Mouse (Mus musculus): ENCODE measurements at regions not wholly inside any gene's neighbourhood (a gene's known extent, or its start where the extent isn't known, plus 50 kb on each side); places are given as distances from the start of the nearest gene placed in this dataset.
"Not testable (repeated sequence)": the region's sequence is repeated elsewhere in the genome, so short reads cannot be mapped to it uniquely, and the experiment has no call there.

- H3K27ac ChIP-seq; H3K4me3 ChIP-seq (replicated peaks); ATAC-seq; H3K36me3 ChIP-seq; H3K9ac ChIP-seq; H3K4me1 ChIP-seq (replicated peaks); H3K27me3 ChIP-seq (replicated peaks); H3K4me2 ChIP-seq (replicated peaks); H3K9me3 ChIP-seq: not testable (repeated sequence)
- 54% methylated on average over 3 of the region's 3 CpGs for WGBS
Measured at GRCm38 (mm10) chr8:35102102-35102501, 663.5 kb upstream of the Gm19410 start.

DNA sequence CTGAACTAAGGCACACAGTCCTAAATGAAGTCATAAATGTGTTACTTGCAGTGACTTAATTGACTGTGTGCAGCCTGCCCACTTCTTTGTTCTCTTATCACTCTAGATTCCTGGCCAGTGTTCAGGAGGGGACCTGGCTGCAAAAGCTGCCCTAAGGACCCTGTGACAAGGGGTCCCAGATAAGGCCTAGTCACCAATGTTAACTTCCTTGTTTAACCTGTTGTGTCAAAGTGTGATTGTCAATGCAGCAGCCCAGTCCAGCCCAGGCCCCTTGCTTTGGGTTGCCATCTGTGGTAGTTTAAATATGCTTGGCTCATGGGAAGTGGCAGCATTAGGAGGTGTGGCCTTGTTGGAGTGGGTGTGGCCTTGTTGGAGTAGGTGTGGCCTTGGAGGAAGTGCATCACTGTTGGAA, 661.1 kb upstream of the Gm19410 start:
- not testable (repeated sequence) for H3K27ac ChIP-seq; H3K4me1 ChIP-seq (replicated peaks); H3K9ac ChIP-seq; H3K27me3 ChIP-seq (replicated peaks); H3K4me3 ChIP-seq (replicated peaks); H3K4me2 ChIP-seq (replicated peaks); H3K36me3 ChIP-seq; H3K9me3 ChIP-seq
- ATAC-seq: peak; percentile 83

DNA sequence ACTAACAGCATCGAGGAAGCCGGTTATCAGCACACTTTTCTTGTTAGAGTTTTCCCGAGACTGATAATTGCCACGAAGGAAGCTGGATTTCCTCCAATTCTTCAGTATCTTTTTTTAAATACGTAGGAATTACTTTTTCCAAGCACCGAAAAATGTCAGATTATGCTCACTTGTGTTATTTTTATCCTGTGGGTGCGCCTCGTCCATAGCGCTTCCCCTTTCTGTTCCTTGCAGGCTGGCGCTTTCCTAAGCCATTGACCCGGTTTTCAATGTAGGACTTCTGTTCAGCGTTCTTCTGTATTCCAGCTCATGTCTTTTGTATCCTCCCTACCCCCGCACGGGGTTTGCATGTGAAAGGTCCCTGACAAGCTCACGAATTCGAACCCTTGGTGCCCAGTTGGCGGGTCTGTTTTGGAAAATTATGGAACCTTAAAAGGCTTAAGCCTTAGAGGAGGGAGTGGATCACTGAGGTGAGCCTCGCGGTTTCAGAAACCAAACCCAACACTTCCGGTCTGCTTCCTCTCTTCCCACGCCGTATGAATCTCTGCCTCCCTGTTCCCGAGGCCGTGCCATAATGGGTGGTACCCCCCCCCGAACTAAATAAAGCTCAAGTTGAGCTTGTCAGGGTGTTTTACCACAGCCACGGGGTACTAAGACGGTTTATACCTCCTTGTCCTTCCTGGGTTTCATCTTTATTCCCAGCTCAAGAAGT, 655.9 kb upstream of the Gm19410 start:
- Histone ChIP-seq H3K36me3 (no peaks in the 10 kb centered on the region), H3K9ac (no peak overlapping the region), H3K27me3 (replicated peaks) (no peaks in the 10 kb centered on the region), H3K27ac (no peak overlapping the region), H3K9me3 (no peaks in the 10 kb centered on the region), H3K4me3 (replicated peaks) (no peak overlapping the region), H3K4me1 (replicated peaks) (no peaks in the 10 kb centered on the region), H3K4me2 (replicated peaks) (no peak overlapping the region)
- 83% methylated on average over 27 of the region's 27 CpGs for WGBS
- ATAC-seq: no peak

GRCm38 (mm10) chr8:35110286-35110685, 655.3 kb upstream of the Gm19410 start:
- H3K4me1 ChIP-seq (replicated peaks): no peaks in the 10 kb centered on the region
- H3K27ac ChIP-seq: no peak overlapping the region
- no peak overlapping the region for H3K4me3 ChIP-seq (replicated peaks)
- no peaks in the 10 kb centered on the region for H3K27me3 ChIP-seq (replicated peaks)
- H3K9ac ChIP-seq: no peak overlapping the region
- WGBS: 95% methylated on average over 8 of the region's 8 CpGs
- no peak overlapping the region for H3K4me2 ChIP-seq (replicated peaks)
- ATAC-seq: no peak
- H3K36me3 ChIP-seq: no peaks in the 10 kb centered on the region
- no peaks in the 10 kb centered on the region for H3K9me3 ChIP-seq

DNA sequence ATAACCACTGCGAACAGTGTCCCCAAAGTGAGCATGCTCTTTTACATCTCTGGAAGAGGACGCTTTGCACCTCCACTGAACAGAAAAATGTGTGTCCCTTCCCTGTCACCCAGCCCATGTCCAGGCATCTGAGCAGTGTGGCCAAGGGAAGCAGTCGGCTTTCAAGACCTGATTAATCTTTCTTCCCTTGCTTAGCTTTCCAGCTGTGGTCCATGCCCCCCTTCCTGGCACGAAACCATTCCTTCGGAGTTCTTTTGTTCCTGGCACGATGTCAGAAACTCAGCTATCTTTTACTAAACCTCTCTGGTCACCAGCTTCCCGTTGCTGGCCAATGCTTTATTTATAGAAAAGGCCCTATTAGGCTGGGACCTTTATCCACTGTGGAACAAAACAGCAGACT, 654.5 kb upstream of the Gm19410 start:
- no peak overlapping the region for H3K9ac ChIP-seq
- H3K27me3 ChIP-seq (replicated peaks): no peaks in the 10 kb centered on the region
- no peaks in the 10 kb centered on the region for H3K36me3 ChIP-seq
- no peaks in the 10 kb centered on the region for H3K4me1 ChIP-seq (replicated peaks)
- H3K9me3 ChIP-seq: no peaks in the 10 kb centered on the region
- H3K27ac ChIP-seq: no peak overlapping the region
- no peak overlapping the region for H3K4me3 ChIP-seq (replicated peaks)
- 67% methylated on average over 7 of the region's 7 CpGs for WGBS
- no peak overlapping the region for H3K4me2 ChIP-seq (replicated peaks)
- ATAC-seq: no peak

GRCm38 (mm10) chr8:35112591-35113265, 652.9 kb upstream of the Gm19410 start:
- WGBS: 62% methylated on average over 7 of the region's 7 CpGs

GRCm38 (mm10) chr8:35114031-35114430, 651.6 kb upstream of the Gm19410 start:
- Histone ChIP-seq H3K27ac (no peak overlapping the region), H3K9me3 (no peaks in the 10 kb centered on the region), H3K27me3 (replicated peaks) (no peaks in the 10 kb centered on the region), H3K4me2 (replicated peaks) (no peak overlapping the region), H3K36me3 (no peaks in the 10 kb centered on the region), H3K4me3 (replicated peaks) (no peak overlapping the region), H3K9ac (no peak overlapping the region), H3K4me1 (replicated peaks) (no peaks in the 10 kb centered on the region)
- ATAC-seq: no peak
- WGBS: 73% methylated on average over 10 of the region's 10 CpGs

More at GRCm38 (mm10) chr8:35112591-35113265, 652.9 kb upstream of the Gm19410 start:
- peak; percentile 66 for ATAC-seq
- Histone ChIP-seq H3K27me3 (replicated peaks) (no peaks in the 10 kb centered on the region), H3K4me3 (replicated peaks) (no peak overlapping the region), H3K9ac (no peak overlapping the region), H3K36me3 (no peaks in the 10 kb centered on the region), H3K27ac (no peak overlapping the region), H3K4me2 (replicated peaks) (no peak overlapping the region), H3K9me3 (no peaks in the 10 kb centered on the region), H3K4me1 (replicated peaks) (no peaks in the 10 kb centered on the region)

GRCm38 (mm10) chr8:35120612-35121011, 645.0 kb upstream of the Gm19410 start:
- Histone ChIP-seq H3K4me3 (replicated peaks) (no peak overlapping the region), H3K4me2 (replicated peaks) (no peak overlapping the region), H3K27ac (no peak overlapping the region), H3K9me3 (no peaks in the 10 kb centered on the region), H3K4me1 (replicated peaks) (no peaks in the 10 kb centered on the region), H3K27me3 (replicated peaks) (no peaks in the 10 kb centered on the region), H3K9ac (no peak overlapping the region), H3K36me3 (no peaks in the 10 kb centered on the region)
- no peak for ATAC-seq
- WGBS: 70% methylated on average over 5 of the region's 5 CpGs

DNA sequence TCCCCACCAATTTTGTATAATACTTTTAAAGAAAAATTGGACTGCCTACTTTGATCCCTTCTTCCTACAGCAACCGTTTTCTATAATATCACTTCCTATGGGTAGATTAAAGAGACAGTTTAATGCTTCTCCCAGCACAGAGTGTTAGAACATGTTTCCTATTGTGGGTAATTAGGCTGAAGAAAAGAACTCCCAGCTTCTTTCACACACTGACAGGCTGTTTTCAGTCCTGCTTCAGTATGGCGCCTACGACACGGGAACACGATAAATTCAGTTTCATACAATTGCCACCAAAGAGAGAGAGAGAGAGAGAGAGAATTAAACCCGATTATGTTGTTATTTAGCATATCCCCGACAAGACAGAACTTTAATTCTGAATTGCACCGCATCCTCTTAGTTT, 644.5 kb upstream of the Gm19410 start:
- H3K36me3 ChIP-seq: no peaks in the 10 kb centered on the region
- no peaks in the 10 kb centered on the region for H3K9me3 ChIP-seq
- no peaks in the 10 kb centered on the region for H3K27me3 ChIP-seq (replicated peaks)
- no peak overlapping the region for H3K27ac ChIP-seq
- 91% methylated on average over 8 of the region's 8 CpGs for WGBS
- H3K4me1 ChIP-seq (replicated peaks): no peaks in the 10 kb centered on the region
- no peak overlapping the region for H3K4me2 ChIP-seq (replicated peaks)
- no peak overlapping the region for H3K9ac ChIP-seq
- no peak overlapping the region for H3K4me3 ChIP-seq (replicated peaks)
- no peak for ATAC-seq

DNA sequence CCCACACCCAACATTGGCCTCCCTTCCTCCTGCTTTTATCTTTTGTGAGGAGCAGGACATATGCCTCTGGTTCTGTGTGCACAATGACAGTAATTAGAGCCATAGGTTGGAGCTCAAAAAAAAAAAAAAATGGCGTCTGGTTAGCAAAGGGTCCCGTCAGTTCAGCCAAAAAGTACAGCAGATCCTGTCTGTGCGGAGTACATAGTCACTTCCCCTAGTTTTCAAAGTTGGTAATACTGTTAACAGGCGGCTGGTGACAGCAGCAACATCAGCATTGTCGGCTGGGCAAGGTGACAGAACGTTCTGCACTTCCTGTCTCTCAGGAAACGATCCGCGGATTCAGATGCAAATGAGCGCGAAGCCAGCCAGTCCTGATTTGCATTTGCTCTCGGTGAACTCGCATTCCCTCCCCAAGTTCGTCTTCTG, 642.4 kb upstream of the Gm19410 start:
- no peak overlapping the region for H3K4me3 ChIP-seq (replicated peaks)
- no peaks in the 10 kb centered on the region for H3K36me3 ChIP-seq
- ATAC-seq: no peak
- H3K9ac ChIP-seq: no peak overlapping the region
- WGBS: 16% methylated on average over 14 of the region's 14 CpGs
- H3K4me1 ChIP-seq (replicated peaks): no peaks in the 10 kb centered on the region
- H3K27me3 ChIP-seq (replicated peaks): no peaks in the 10 kb centered on the region
- no peaks in the 10 kb centered on the region for H3K9me3 ChIP-seq
- H3K27ac ChIP-seq: no peak overlapping the region
- H3K4me2 ChIP-seq (replicated peaks): peak overlapping the region; percentile 52

DNA sequence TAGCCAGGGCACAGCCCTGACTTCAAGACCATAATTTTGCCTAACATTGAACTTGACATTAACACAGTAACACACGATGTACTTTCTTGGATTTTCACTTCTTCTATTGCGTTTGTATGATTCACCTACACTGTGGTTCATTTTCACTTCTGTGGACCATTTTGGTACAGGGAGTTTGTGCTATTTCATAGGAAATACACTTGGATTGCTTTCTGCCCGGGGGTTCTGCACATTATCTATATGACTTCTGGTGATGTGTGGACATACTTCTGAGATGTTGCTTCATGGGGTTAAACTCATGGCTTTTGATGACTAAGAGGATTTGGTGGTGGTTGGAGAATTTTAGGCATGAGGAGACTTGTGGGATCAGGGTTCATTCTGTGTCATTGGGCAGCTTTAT, 640.4 kb upstream of the Gm19410 start:
- H3K27me3 ChIP-seq (replicated peaks): no peaks in the 10 kb centered on the region
- no peak overlapping the region for H3K4me2 ChIP-seq (replicated peaks)
- H3K9ac ChIP-seq: no peak overlapping the region
- H3K36me3 ChIP-seq: no peaks in the 10 kb centered on the region
- ATAC-seq: no peak
- H3K27ac ChIP-seq: no peak overlapping the region
- H3K9me3 ChIP-seq: no peaks in the 10 kb centered on the region
- no peak overlapping the region for H3K4me3 ChIP-seq (replicated peaks)
- WGBS: 83% methylated on average over 3 of the region's 3 CpGs
- no peaks in the 10 kb centered on the region for H3K4me1 ChIP-seq (replicated peaks)

DNA sequence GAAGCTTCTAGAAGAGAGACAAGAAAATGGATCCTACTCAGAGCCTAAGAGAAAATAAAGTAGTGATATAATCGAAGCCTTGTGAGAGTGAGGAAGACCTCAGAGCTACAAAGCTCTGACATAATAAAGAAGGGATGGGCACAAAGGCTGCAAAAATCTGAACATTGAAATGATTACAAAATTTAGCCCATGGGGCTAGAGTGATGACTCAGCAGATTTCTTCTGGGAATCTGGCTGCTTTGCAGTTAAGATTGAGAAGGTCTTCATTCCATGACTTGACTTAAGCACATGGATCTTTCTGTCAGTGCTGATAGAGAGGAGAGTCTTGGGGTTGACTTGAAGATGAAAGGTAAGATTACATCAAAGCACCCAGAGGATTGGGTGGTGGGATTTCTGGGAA, 633.3 kb upstream of the Gm19410 start:
- no peak for ATAC-seq
- Histone ChIP-seq H3K4me3 (replicated peaks) (no peak overlapping the region), H3K27me3 (replicated peaks) (no peaks in the 10 kb centered on the region), H3K27ac (no peak overlapping the region), H3K9ac (no peak overlapping the region), H3K36me3 (no peaks in the 10 kb centered on the region), H3K4me2 (replicated peaks) (no peak overlapping the region), H3K9me3 (no peaks in the 10 kb centered on the region), H3K4me1 (replicated peaks) (no peaks in the 10 kb centered on the region)
- whole genome bisulfite sequencing: 85% methylated on average over 1 of the region's 1 CpGs

- Histone ChIP-seq H3K9ac (no peak overlapping the region), H3K4me1 (replicated peaks) (no peaks in the 10 kb centered on the region), H3K27me3 (replicated peaks) (no peaks in the 10 kb centered on the region), H3K4me2 (replicated peaks) (no peak overlapping the region), H3K9me3 (no peaks in the 10 kb centered on the region), H3K27ac (no peak overlapping the region), H3K36me3 (no peaks in the 10 kb centered on the region), H3K4me3 (replicated peaks) (no peak overlapping the region)
- ATAC-seq: no peak
- WGBS: 83% methylated on average over 7 of the region's 7 CpGs
Measured at GRCm38 (mm10) chr8:35135630-35136029, 630.0 kb upstream of the Gm19410 start.

Data from intestine, embryonic 15.5 days (tissue).